21 mouse cellular contexts compared by ENCODE assay signal in genomic region chr16:35093500-35093899, GRCm38 (mm10).
DNase-seq lines count a peak whose midpoint lies in the region; ATAC-seq and TF ChIP-seq lines count a peak whose summit lies in the region.
"Had no signal": no experiment of that assay in that cellular context is flagged by ENCODE, and none has a peak within 500 bp of the region (broad histone marks: within the 10 kb centered on the region; RNA-seq: fewer than 3 reads in every experiment).

No protein-coding gene starts in this region.

- no peaks in the 10 kb centered on the region for H3K79me2 ChIP-seq in MEL (ENCODE audit: control insufficient read depth, insufficient read depth, low read length, poor library complexity)

- no peak overlapping the region for H3K9ac ChIP-seq in ES-E14 (ENCODE audit: insufficient read depth, low read depth, low read length, poor library complexity, severe bottlenecking)
- H3K9ac ChIP-seq in MEL (ENCODE audit: control insufficient read depth, low read depth, low read length, poor library complexity, severe bottlenecking), result no peak overlapping the region
- no peak overlapping the region for H3K9ac ChIP-seq in forebrain, embryonic 15.5 days (replicated peaks)

- H3K4me3 ChIP-seq in ES-E14 (ENCODE audit: insufficient read depth in 1 of 2, low read depth in 1 of 2, low read length in 2 of 2, poor library complexity in 1 of 2, severe bottlenecking in 1 of 2), result no peak overlapping the region
- no peak overlapping the region for H3K4me3 ChIP-seq in MEL (ENCODE audit: control insufficient read depth in 1 of 2, insufficient read depth in 1 of 2, low read depth in 2 of 2, low read length in 2 of 2)
- H3K4me3 ChIP-seq in forebrain, embryonic 15.5 days, result no peak overlapping the region

- in situ Hi-C loops in ES-E14 (cut with MboI; ENCODE audit: low sequenced_read_pairs in 2 of 2, unreplicated experiment in 2 of 2), result no loop called here

- no peak overlapping the region for H3K4me2 ChIP-seq in forebrain, embryonic 15.5 days (replicated peaks)

- H3K27ac ChIP-seq in ES-E14 (ENCODE audit: insufficient read depth, low read depth, low read length, poor library complexity, severe bottlenecking), result no peak overlapping the region
- H3K27ac ChIP-seq in MEL (ENCODE audit: control insufficient read depth, low read depth, low read length), result no peak overlapping the region
- H3K27ac ChIP-seq in forebrain, embryonic 15.5 days (replicated peaks), result no peak overlapping the region

- H3K36me3 ChIP-seq in ES-E14 (ENCODE audit: control insufficient read depth, insufficient read depth, low read length, poor library complexity, severe bottlenecking) (peaks cover 17% of the 10 kb centered on the region), MEL (ENCODE audit: control insufficient read depth in 1 of 2, insufficient read depth in 2 of 2, low read length in 2 of 2) (no peaks in the 10 kb centered on the region)
- no peaks in the 10 kb centered on the region for H3K36me3 ChIP-seq in forebrain, embryonic 15.5 days

- ATAC-seq in forebrain, embryonic 15.5 days (replicated peaks), result no peak
- ATAC-seq: activated CD4-positive, CD25-positive, alpha-beta regulatory T cell, adult 4 months; CD4-positive, CD25-positive, alpha-beta regulatory T cell, adult 4 months; Patski had no signal

- no peak for TF ChIP-seq RAD21 in MEL (IDR thresholded peaks at IDR 0.05; ENCODE audit: low read depth, low read length)

- H3K27me3 ChIP-seq in MEL (ENCODE audit: control insufficient read depth in 1 of 2, insufficient read depth in 2 of 2, low read length in 2 of 2), result no peaks in the 10 kb centered on the region
- no peaks in the 10 kb centered on the region for H3K27me3 ChIP-seq in forebrain, embryonic 15.5 days
- H3K27me3 ChIP-seq: CH12.LX, Patski had no signal

- no peak for TF ChIP-seq CTCF in MEL (IDR thresholded peaks at IDR 0.05 in 2 of 3, conservative IDR thresholded peaks at IDR 0.05 in 1 of 3; ENCODE audit: control insufficient read depth in 1 of 3, insufficient read depth in 1 of 3, low read depth in 2 of 3, low read length in 3 of 3, poor library complexity in 1 of 3, severe bottlenecking in 1 of 3)

- H3K9me3 ChIP-seq in ES-E14 (ENCODE audit: control insufficient read depth, insufficient read depth, low read depth, low read length), result no peaks in the 10 kb centered on the region
- no peaks in the 10 kb centered on the region for H3K9me3 ChIP-seq in MEL (replicated peaks; ENCODE audit: insufficient read depth, low read length)
- H3K9me3 ChIP-seq in forebrain, embryonic 15.5 days, result no peaks in the 10 kb centered on the region
- H3K9me3 ChIP-seq: G1E had no signal

- TF ChIP-seq POLR2A in MEL (IDR thresholded peaks at IDR 0.05; ENCODE audit: control insufficient read depth in 1 of 2, insufficient read depth in 1 of 2, low read depth in 1 of 2, low read length in 2 of 2, poor library complexity in 1 of 2), result no peak

- no peaks in the 10 kb centered on the region for H3K4me1 ChIP-seq in ES-E14 (ENCODE audit: control insufficient read depth in 2 of 2, insufficient read depth in 2 of 2, low read length in 2 of 2, poor library complexity in 1 of 2)
- H3K4me1 ChIP-seq in MEL (ENCODE audit: control insufficient read depth in 1 of 2, insufficient read depth in 2 of 2, low read length in 2 of 2), result no peaks in the 10 kb centered on the region
- H3K4me1 ChIP-seq in forebrain, embryonic 15.5 days, result 0 out of 2 replicates have a peak, but pooled peaks cover 3% of the 10 kb centered on the region

- TF ChIP-seq EP300 in MEL (IDR thresholded peaks at IDR 0.05; ENCODE audit: low read depth in 1 of 2, low read length in 2 of 2), result no peak

- DNase-seq in ES-E14 (ENCODE audit: low read depth, low spot score) (no peak), MEL (ENCODE audit: low read depth, low spot score) (no peak)
- DNase-seq in cerebellum, adult 9-11 months, result no peak
- DNase-seq: adrenal gland, adult 2 months; adrenal gland, adult 8-10 months; adrenal gland, postnatal 10 days; adrenal gland, postnatal 14 days; adrenal gland, postnatal 25 days; adrenal gland, postnatal 36 days; B cell, adult 2 months; cerebellum, adult 11 months; cerebellum, adult 11-12 months; cerebellum, adult 18-20 months; cerebellum, adult 2 months; cerebellum, adult 8-10 months had no signal

TF ChIP-seq in ES-E14, 5 proteins besides CTCF, POLR2A, EP300 and RAD21:
- TF ChIP-seq CHD2 (IDR thresholded peaks at IDR 0.05; ENCODE audit: low read depth, low read length) (no peak), HCFC1 (IDR thresholded peaks at IDR 0.05; ENCODE audit: borderline replicate concordance, insufficient read depth, low read length) (no peak), ZNF384 (IDR thresholded peaks at IDR 0.05; ENCODE audit: low read depth, low read length) (peak; percentile 64; the same call in 1 of the 2 replicates), MAFK (IDR thresholded peaks at IDR 0.05; ENCODE audit: insufficient read depth, low read depth, low read length) (no peak)

TF ChIP-seq in MEL, 35 proteins besides CTCF, POLR2A, EP300 and RAD21:
- TF ChIP-seq ZNF384 (IDR thresholded peaks at IDR 0.05; ENCODE audit: low read depth, low read length), result peak; percentile 62; the same call in 1 of the 2 replicates
- TF ChIP-seq BHLHE40 (IDR thresholded peaks at IDR 0.05; ENCODE audit: borderline replicate concordance, low read depth, low read length), result no peak
- no peak for TF ChIP-seq TCF12 (IDR thresholded peaks at IDR 0.05; ENCODE audit: low read depth, low read length)
- TF ChIP-seq ELF1 (IDR thresholded peaks at IDR 0.05; ENCODE audit: low read depth, low read length), result no peak
- TF ChIP-seq MYB (IDR thresholded peaks at IDR 0.05; ENCODE audit: low read depth, low read length), result no peak
- no peak for TF ChIP-seq UBTF (IDR thresholded peaks at IDR 0.05; ENCODE audit: borderline replicate concordance, insufficient read depth, low read depth, low read length)
TF ChIP-seq in MEL: peak in this region for 1.
